Mouse (Mus musculus) erythroblast, embryonic 14.5 days (primary cell): Measurements from ENCODE around the gene Itfg2. TPM values are rescaled to one million over a fixed set of nuclear protein-coding genes. Genes with fewer than 3 reads are reported as not detected.

ENCODE experiments used
- H3K27me3 ChIP-seq: 2 replicates; pipeline ENCODE4 v1.6.1; 2012; ENCODE audit warnings: inconsistent platforms; ENCODE audit not compliant: control insufficient read depth
- H3K36me3 ChIP-seq: 2 replicates; pipeline ENCODE4 v1.6.1; 2012; ENCODE audit warnings: mild to moderate bottlenecking, inconsistent platforms; ENCODE audit not compliant: control insufficient read depth
- H3K4me1 ChIP-seq: 2 replicates; pipeline ENCODE4 v1.6.1; 2012; ENCODE audit warnings: inconsistent platforms; ENCODE audit not compliant: control insufficient read depth
- H3K4me3 ChIP-seq: replicated peaks from 2 replicates; pipeline ENCODE3; 2012; ENCODE audit warnings: moderate library complexity, mild to moderate bottlenecking, inconsistent platforms
- H3K9me3 ChIP-seq: 2 replicates; pipeline ENCODE4 v1.6.1; 2012; ENCODE audit warnings: low read length, inconsistent platforms, mixed read lengths; ENCODE audit not compliant: control insufficient read depth
- GATA1 ChIP-seq: IDR thresholded peaks from 2 replicates; pipeline ENCODE4 v1.6.1; 2012; ENCODE audit warnings: low read length, inconsistent platforms, mixed read lengths
- TAL1 ChIP-seq: IDR thresholded peaks from 3 replicates; pipeline ENCODE4 v1.6.1; 2012; ENCODE audit warnings: low read length, inconsistent platforms, mixed read lengths
- polyA plus RNA-seq: library from polyadenylated mRNA; stranded (reverse); fragments of >175 nt; gene quantifications from 2 replicates; pipeline ENCODE4 v1.2.3, GENCODE M21; 2012

The Itfg2 gene
- polyA plus RNA-seq, result 1.9 TPM in 2 replicates

GRCm38 (mm10) chr6:128424269-128425019, at the start of gene Itfg2:
TSS of gene Itfg2 (minus strand) at chr6:128424931.
- peaks cover 42% of the 10 kb centered on the region for H3K4me1 ChIP-seq
- peak within 1 kb of the TSS; percentile 98 for H3K4me3 ChIP-seq
- H3K27me3 ChIP-seq, result no peaks in the 10 kb centered on the region
- H3K9me3 ChIP-seq, result no peaks in the 10 kb centered on the region
- no peak for TF ChIP-seq TAL1
- TF ChIP-seq GATA1, result no peak
- peaks cover 24% of the 10 kb centered on the region for H3K36me3 ChIP-seq

DNA sequence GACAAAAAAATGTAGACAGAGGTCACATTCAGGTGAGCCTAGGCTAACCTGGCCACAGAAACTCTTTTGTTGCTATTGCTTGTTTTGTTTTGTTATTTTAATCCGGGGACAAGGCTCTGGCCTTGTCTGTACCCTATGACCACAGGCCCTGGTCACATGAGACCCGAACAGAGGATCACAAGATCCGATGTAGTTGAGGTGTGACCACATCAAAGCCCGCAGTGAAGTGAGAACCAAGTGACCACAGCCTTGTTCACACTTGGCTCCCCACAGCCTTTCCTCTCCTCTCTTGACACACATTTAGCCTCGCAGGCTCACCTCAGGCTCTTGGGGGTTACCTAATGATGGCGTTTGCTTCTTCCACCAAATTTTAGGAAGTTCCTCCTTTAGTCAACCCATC, 49.4 kb upstream of the Itfg2 start:
- Histone ChIP-seq H3K36me3 (no peaks in the 10 kb centered on the region), H3K4me3 (no peak overlapping the region), H3K9me3 (peaks cover 5% of the 10 kb centered on the region; the same call in 1 of the 2 replicates), H3K4me1 (peaks cover 3% of the 10 kb centered on the region), H3K27me3 (no peaks in the 10 kb centered on the region)
- TF ChIP-seq TAL1, result no peak

GRCm38 (mm10) chr6:128469451-128469850, 44.7 kb upstream of the Itfg2 start:
- Histone ChIP-seq H3K4me3 (no peak overlapping the region), H3K4me1 (peaks cover 29% of the 10 kb centered on the region), H3K27me3 (no peaks in the 10 kb centered on the region), H3K9me3 (no peaks in the 10 kb centered on the region; the same call in 1 of the 2 replicates), H3K36me3 (no peaks in the 10 kb centered on the region)
- TF ChIP-seq GATA1, result no peak
- TF ChIP-seq TAL1, result no peak

GRCm38 (mm10) chr6:128467298-128467697, 42.6 kb upstream of the Itfg2 start:
- H3K4me3 ChIP-seq, result no peak overlapping the region
- no peaks in the 10 kb centered on the region for H3K36me3 ChIP-seq
- H3K9me3 ChIP-seq, result no peaks in the 10 kb centered on the region
- H3K4me1 ChIP-seq, result peaks cover 29% of the 10 kb centered on the region
- H3K27me3 ChIP-seq, result no peaks in the 10 kb centered on the region
- TF ChIP-seq TAL1 (no peak), GATA1 (no peak)

DNA sequence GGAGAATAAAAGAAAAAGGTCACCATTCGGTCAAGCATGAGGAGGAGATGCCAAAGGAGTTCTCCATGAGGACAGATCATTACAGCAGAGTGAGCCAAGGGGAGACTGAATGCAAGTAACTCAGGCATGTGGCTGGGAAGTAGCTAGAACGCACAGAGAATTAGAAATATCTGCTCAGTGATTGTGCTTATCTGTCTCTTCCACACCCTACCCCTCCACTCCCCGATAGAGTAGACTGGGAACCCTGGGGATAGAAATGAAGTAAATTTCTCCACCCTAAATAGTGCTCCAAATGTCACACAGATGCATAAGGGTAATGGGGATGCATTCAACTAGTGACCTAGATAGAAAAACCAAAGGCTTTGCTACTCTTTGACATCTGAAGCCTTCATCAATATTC, 41.8 kb upstream of the Itfg2 start:
- Histone ChIP-seq H3K9me3 (no peaks in the 10 kb centered on the region), H3K36me3 (no peaks in the 10 kb centered on the region), H3K4me1 (peaks cover 29% of the 10 kb centered on the region), H3K4me3 (no peak overlapping the region), H3K27me3 (no peaks in the 10 kb centered on the region)
- TF ChIP-seq GATA1, result no peak
- TF ChIP-seq TAL1, result no peak

- H3K4me3 ChIP-seq, result no peak overlapping the region
- no peaks in the 10 kb centered on the region for H3K36me3 ChIP-seq
- no peaks in the 10 kb centered on the region for H3K9me3 ChIP-seq
- no peaks in the 10 kb centered on the region for H3K27me3 ChIP-seq
- peaks cover 29% of the 10 kb centered on the region for H3K4me1 ChIP-seq
- no peak for TF ChIP-seq TAL1
- TF ChIP-seq GATA1, result no peak
These were observed 41.3 kb upstream of the Itfg2 start for GRCm38 (mm10) chr6:128466043-128466442.

- Histone ChIP-seq H3K4me1 (peaks cover 29% of the 10 kb centered on the region), H3K4me3 (no peak overlapping the region), H3K9me3 (no peaks in the 10 kb centered on the region), H3K27me3 (no peaks in the 10 kb centered on the region), H3K36me3 (no peaks in the 10 kb centered on the region)
- TF ChIP-seq TAL1 (no peak), GATA1 (no peak)
These were observed 40.3 kb upstream of the Itfg2 start for GRCm38 (mm10) chr6:128464996-128465395.

- H3K27me3 ChIP-seq, result no peaks in the 10 kb centered on the region
- peaks cover 8% of the 10 kb centered on the region for H3K4me1 ChIP-seq
- no peaks in the 10 kb centered on the region for H3K36me3 ChIP-seq
- no peak overlapping the region for H3K4me3 ChIP-seq
- no peaks in the 10 kb centered on the region for H3K9me3 ChIP-seq
- TF ChIP-seq GATA1, result no peak
- TF ChIP-seq TAL1, result no peak
These were observed 36.9 kb upstream of the Itfg2 start for GRCm38 (mm10) chr6:128461606-128462005.

GRCm38 (mm10) chr6:128460729-128461503, 36.2 kb upstream of the Itfg2 start:
- no peaks in the 10 kb centered on the region for H3K27me3 ChIP-seq
- peaks cover 2% of the 10 kb centered on the region; the same call in 1 of the 2 replicates for H3K4me1 ChIP-seq
- no peaks in the 10 kb centered on the region for H3K9me3 ChIP-seq
- H3K4me3 ChIP-seq, result no peak overlapping the region
- TF ChIP-seq GATA1 (no peak), TAL1 (no peak)
- no peaks in the 10 kb centered on the region for H3K36me3 ChIP-seq

DNA sequence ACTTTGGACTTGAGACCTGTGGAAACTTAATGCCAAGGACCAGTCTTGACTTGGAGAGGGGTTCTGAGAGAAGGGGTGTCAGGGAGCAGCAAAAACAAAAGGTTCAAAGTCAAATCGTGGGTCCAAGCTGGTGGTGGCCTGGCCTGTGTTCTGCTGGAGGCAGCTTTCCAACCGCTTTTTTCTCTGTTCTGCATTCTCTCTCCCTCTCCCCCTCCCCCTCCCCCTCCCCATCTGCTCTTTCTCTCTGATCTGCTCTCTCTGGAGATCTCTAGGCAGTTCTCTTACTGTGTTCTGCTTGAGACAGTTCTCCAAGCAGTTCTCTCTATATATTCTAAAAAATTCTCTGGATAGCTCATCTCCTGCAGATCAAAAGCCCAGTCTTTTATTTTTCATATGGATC, 35.6 kb upstream of the Itfg2 start:
- H3K4me1 ChIP-seq, result no peaks in the 10 kb centered on the region
- no peaks in the 10 kb centered on the region for H3K36me3 ChIP-seq
- no peaks in the 10 kb centered on the region for H3K27me3 ChIP-seq
- no peak overlapping the region for H3K4me3 ChIP-seq
- TF ChIP-seq TAL1 (no peak), GATA1 (no peak)
- no peaks in the 10 kb centered on the region for H3K9me3 ChIP-seq
